In genomic region chr2:25986601-25987000, GRCm38 (mm10) we compare ENCODE assay signal across 15 mouse cellular contexts.
"Had no signal": no experiment of that assay in that cellular context is flagged by ENCODE, and none has a peak within 500 bp of the region (broad histone marks: within the 10 kb centered on the region; RNA-seq: fewer than 3 reads in every experiment).

No protein-coding gene starts in this region.

- H3K27ac ChIP-seq: limb, embryonic 15.5 days; liver, embryonic 12.5 days; midbrain, embryonic 10.5 days; neural tube, embryonic 12.5 days; stomach, postnatal 0 days had no signal

- H3K4me3 ChIP-seq: limb, embryonic 15.5 days; liver, embryonic 12.5 days; midbrain, embryonic 10.5 days; neural tube, embryonic 12.5 days had no signal

- DNase-seq: kidney, postnatal 25 days; layer of hippocampus, adult 9-11 months; layer of hippocampus, postnatal 36 days; lung, embryonic 14.5 days; lung, postnatal 10 days; lung, postnatal 4 days; midbrain, embryonic 14.5 days; right cerebral cortex, adult 18-20 months; right cerebral cortex, postnatal 25 days; thymus, postnatal 4 days had no signal
